ENCODE assay signal across 8 mouse cellular contexts in genomic region chr12:85473481-85474297, GRCm38 (mm10). TPM values are rescaled to one million over a fixed set of nuclear protein-coding genes. Genes with fewer than 3 reads are reported as not detected.
A peak's percentile ranks its signal among the peaks of the same experiment; 100 is the strongest.
DNase-seq lines count a peak whose midpoint lies in the region; ATAC-seq and TF ChIP-seq lines count a peak whose summit lies in the region.

Fos (plus strand) TSS chr12:85473890.

- no peak for TF ChIP-seq CTCF in ES-Bruce4 (IDR thresholded peaks at IDR 0.05; ENCODE audit: low read depth, low read length)

- DNase-seq in forebrain, embryonic 14.5 days (ENCODE audit: low spot score): peak; percentile 92
- peak; percentile 88 to 89 for DNase-seq in heart, postnatal 14 days
- peak; percentile 86 for DNase-seq in layer of hippocampus, adult 11-12 months (ENCODE audit: low spot score)
- DNase-seq in lung, adult 18-20 months: peak; percentile 91 to 92
- peak; percentile 85 for DNase-seq in testis, postnatal 10 days (ENCODE audit: low spot score)

- peak; percentile 84 for TF ChIP-seq POLR2A in ES-Bruce4 (IDR thresholded peaks at IDR 0.05; ENCODE audit: insufficient read depth, low read length)

- no peak within 1 kb of the TSS for H3K27ac ChIP-seq in ES-Bruce4 (ENCODE audit: insufficient read depth, low read length)
- H3K27ac ChIP-seq in forebrain, embryonic 14.5 days (ENCODE audit: low read depth, low read length): 0 out of 2 replicates have a peak within 1 kb of the TSS, but pooled peaks have one; percentile 5
- peak within 1 kb of the TSS; percentile 61 for H3K27ac ChIP-seq in neural tube, embryonic 14.5 days (ENCODE audit: low read depth, low read length)

- ATAC-seq in cerebellum, adult (ENCODE audit: insufficient number of reproducible peaks, low FRiP score, low TSS enrichment): peak; percentile 83
- ATAC-seq in forebrain, embryonic 14.5 days: peak; percentile 92
- peak; percentile 90 for ATAC-seq in neural tube, embryonic 14.5 days (ENCODE audit: low read depth)

- H3K36me3 ChIP-seq in ES-Bruce4 (ENCODE audit: control insufficient read depth, insufficient read depth, low read length, poor library complexity, severe bottlenecking): no peaks in the 10 kb centered on the region
- no peaks in the 10 kb centered on the region for H3K36me3 ChIP-seq in forebrain, embryonic 14.5 days (ENCODE audit: control insufficient read depth, insufficient read depth, low read length)
- H3K36me3 ChIP-seq in neural tube, embryonic 14.5 days (ENCODE audit: control insufficient read depth, insufficient read depth, low read length): no peaks in the 10 kb centered on the region

- under 1% methylated on average over 56 of the region's 56 CpGs for WGBS in forebrain, embryonic 14.5 days
- under 1% methylated on average over 56 of the region's 56 CpGs for WGBS in neural tube, embryonic 14.5 days

- H3K27me3 ChIP-seq in ES-Bruce4 (ENCODE audit: control insufficient read depth, insufficient read depth, low read length, poor library complexity, severe bottlenecking): peaks cover 7% of the 10 kb centered on the region
- H3K27me3 ChIP-seq in forebrain, embryonic 14.5 days (replicated peaks; ENCODE audit: control insufficient read depth, insufficient read depth, low read length): peaks cover 16% of the 10 kb centered on the region
- H3K27me3 ChIP-seq in neural tube, embryonic 14.5 days (ENCODE audit: control insufficient read depth, insufficient read depth, low read length): peaks cover 9% of the 10 kb centered on the region

- TF ChIP-seq EP300 in ES-Bruce4 (IDR thresholded peaks at IDR 0.05; ENCODE audit: insufficient read depth, low read depth, low read length): no peak

- H3K4me2 ChIP-seq in forebrain, embryonic 14.5 days (ENCODE audit: low read length): peak within 1 kb of the TSS; percentile 100
- peak within 1 kb of the TSS; percentile 100 for H3K4me2 ChIP-seq in neural tube, embryonic 14.5 days (ENCODE audit: low read depth, low read length)

- intact Hi-C loops in heart, postnatal 14 days (cut with DNase I): loop anchor here (1.0 to 5.0 kb wide), 2 partner anchors 18 to 36 kb away; no protein-coding TSS in a partner anchor

- H3K4me3 ChIP-seq in ES-Bruce4 (ENCODE audit: low read depth, low read length): peak within 1 kb of the TSS; percentile 56
- H3K4me3 ChIP-seq in forebrain, embryonic 14.5 days (ENCODE audit: low read depth, low read length): peak within 1 kb of the TSS; percentile 50
- peak within 1 kb of the TSS; percentile 50 for H3K4me3 ChIP-seq in neural tube, embryonic 14.5 days (ENCODE audit: low read depth, low read length)

- H3K4me1 ChIP-seq in ES-Bruce4 (ENCODE audit: control insufficient read depth, insufficient read depth, low read length): peaks cover 3% of the 10 kb centered on the region
- peaks cover 24% of the 10 kb centered on the region for H3K4me1 ChIP-seq in forebrain, embryonic 14.5 days (ENCODE audit: control insufficient read depth, insufficient read depth, low read length)
- peaks cover 20% of the 10 kb centered on the region; the same call in 1 of the 2 replicates for H3K4me1 ChIP-seq in neural tube, embryonic 14.5 days (ENCODE audit: control insufficient read depth, insufficient read depth, low read length)

- peak within 1 kb of the TSS; percentile 23 for H3K9ac ChIP-seq in ES-Bruce4 (ENCODE audit: low read depth, poor library complexity, severe bottlenecking)
- H3K9ac ChIP-seq in forebrain, embryonic 14.5 days (ENCODE audit: low read length): peak within 1 kb of the TSS; percentile 56
- peak within 1 kb of the TSS; percentile 56 for H3K9ac ChIP-seq in neural tube, embryonic 14.5 days (replicated peaks; ENCODE audit: low read depth, low read length)

- H3K9me3 ChIP-seq in ES-Bruce4 (replicated peaks; ENCODE audit: control insufficient read depth, insufficient read depth, low read length, poor library complexity, severe bottlenecking): no peaks in the 10 kb centered on the region
- no peaks in the 10 kb centered on the region for H3K9me3 ChIP-seq in forebrain, embryonic 14.5 days (replicated peaks; ENCODE audit: control insufficient read depth, low read length)
- no peaks in the 10 kb centered on the region for H3K9me3 ChIP-seq in neural tube, embryonic 14.5 days (ENCODE audit: control insufficient read depth, low read length)

RNA-seq across cellular contexts. Expression of gene Fos, which starts in this region (rescaled TPM):
- polyA plus RNA-seq in ES-Bruce4 (2011; ENCODE audit: insufficient read depth, insufficient read length, low read depth, missing spikeins): 4.8 and 7.3 TPM in 2 replicates
- polyA plus RNA-seq in forebrain, embryonic 14.5 days (2014; fragmentation: Nextera tagmentation; extraction: Ambion mirVana): 1.2 and 1.4 TPM in 2 replicates
- 1 to 10 TPM; 4.3 to 5.0 TPM for total RNA-seq in heart, postnatal 14 days (2021)
- polyA plus RNA-seq in neural tube, embryonic 14.5 days (2014; fragmentation: Nextera tagmentation; extraction: Ambion mirVana): 2.8 and 4.0 TPM in 2 replicates
